Mouse (Mus musculus) layer of hippocampus, adult 9-11 months (tissue): ENCODE results near the gene Camk1.
A peak's percentile ranks its signal among the peaks of the same experiment; 100 is the strongest.
"Not testable (repeated sequence)": the region's sequence is repeated elsewhere in the genome, so short reads cannot be mapped to it uniquely, and the experiment has no call there.

Experiments used
- DNase-seq: peaks from one replicate; pipeline ENCODE4 v3.0.0; 2022

Gene Camk1

GRCm38 (mm10) chr6:113353696-113354095, 9.9 kb upstream of the Camk1 start:
- no peak for DNase-seq

- no peak for DNase-seq
Observed at GRCm38 (mm10) chr6:113352820-113353219, 9.0 kb upstream of the Camk1 start.

- no peak for DNase-seq
Observed at GRCm38 (mm10) chr6:113351653-113352052, 7.9 kb upstream of the Camk1 start.

- DNase-seq = no peak
Observed at GRCm38 (mm10) chr6:113351161-113351560, 7.4 kb upstream of the Camk1 start.

- DNase-seq = no peak
Observed at GRCm38 (mm10) chr6:113350538-113350937, 6.8 kb upstream of the Camk1 start.

- no peak for DNase-seq
Observed at GRCm38 (mm10) chr6:113346897-113347296, 3.1 kb upstream of the Camk1 start.

- no peak for DNase-seq
Observed at GRCm38 (mm10) chr6:113344321-113344720, 537 bp upstream of the Camk1 start.

- DNase-seq = no peak
Observed at GRCm38 (mm10) chr6:113342297-113342696, 1.5 kb downstream of the Camk1 start.

- peak; percentile 72 for DNase-seq
Observed at GRCm38 (mm10) chr6:113341574-113341973, 2.2 kb downstream of the Camk1 start.

- peak; percentile 55 for DNase-seq
Observed at GRCm38 (mm10) chr6:113336852-113337620, 6.7 kb downstream of the Camk1 start.

- DNase-seq = no peak
Observed at GRCm38 (mm10) chr6:113334216-113334615, 9.6 kb downstream of the Camk1 start.

GRCm38 (mm10) chr6:113333137-113333950, 10.4 kb downstream of the Camk1 start:
- DNase-seq = peak; percentile 85

- DNase-seq = not testable (repeated sequence)
Observed at GRCm38 (mm10) chr6:113332734-113333133, 11.1 kb downstream of the Camk1 start.

GRCm38 (mm10) chr6:113331721-113332120, 12.1 kb downstream of the Camk1 start:
- DNase-seq = no peak

GRCm38 (mm10) chr6:113330547-113330946, 13.2 kb downstream of the Camk1 start:
- no peak for DNase-seq

GRCm38 (mm10) chr6:113329396-113329795, 14.4 kb downstream of the Camk1 start:
- no peak for DNase-seq

- peak; percentile 99 for DNase-seq
Observed at GRCm38 (mm10) chr6:113326533-113327315, 17.1 kb downstream of the Camk1 start, which contains the start of gene Ogg1. Gene Ogg1, plus strand, starts transcription at chr6:113326972.

- no peak for DNase-seq
Observed at GRCm38 (mm10) chr6:113315972-113316371, 27.8 kb downstream of the Camk1 start.

- peak; percentile 51 for DNase-seq
Observed at GRCm38 (mm10) chr6:113308141-113308540, 35.6 kb downstream of the Camk1 start.

- peak; percentile 56 for DNase-seq
Observed at GRCm38 (mm10) chr6:113307481-113308121, 36.2 kb downstream of the Camk1 start.

- DNase-seq = no peak
Observed at GRCm38 (mm10) chr6:113306986-113307349, 36.8 kb downstream of the Camk1 start, which contains the start of gene Brpf1. Gene Brpf1, plus strand, starts transcription at chr6:113307137.

- DNase-seq = peak; percentile 100
Observed at GRCm38 (mm10) chr6:113306322-113306985, 37.3 kb downstream of the Camk1 start.
